Comparison of ENCODE assay signal across 9 mouse cellular contexts in genomic region chr5:32371239-32371638, GRCm38 (mm10).
"Had no signal": no experiment of that assay in that cellular context is flagged by ENCODE, and none has a peak within 500 bp of the region (broad histone marks: within the 10 kb centered on the region; RNA-seq: fewer than 3 reads in every experiment).

No protein-coding gene starts in this region.

- ATAC-seq: intestine, postnatal 0 days had no signal

- DNase-seq: kidney, adult 2 months; kidney, postnatal 25 days; liver, embryonic 13.5 days; lung, adult 2 months; lung, postnatal 14 days; lung, postnatal 4 days; midbrain, embryonic 14.5 days; thymus, postnatal 36 days had no signal
